Mouse (Mus musculus) hindbrain, postnatal 0 days (tissue): ENCODE measurements around the gene Dpp6. TPM values are rescaled to one million over a fixed set of nuclear protein-coding genes. Genes with fewer than 3 reads are reported as not detected.

Experiments used
- ATAC-seq: fragments of 200-750 bp; cut with Nextera tagmentation; 2 replicates; pipeline ENCODE4 v1.8.0; 2017; ENCODE audit warnings: mild to moderate bottlenecking, moderate TSS enrichment, moderate library complexity
- DNase-seq: peaks from one replicate; pipeline ENCODE4 v3.0.0-alpha.2; 2015; ENCODE audit warnings: low spot score
- H3K27ac ChIP-seq: fragments of 300-500 bp; sonication (generic); 2 replicates; pipeline ENCODE4 v1.5.1; 2014; ENCODE audit warnings: mild to moderate bottlenecking
- H3K27me3 ChIP-seq: fragments of 300-500 bp; sonication (generic); 2 replicates; pipeline ENCODE4 v1.6.1; 2014; ENCODE audit warnings: low read length, mixed read lengths; ENCODE audit not compliant: insufficient read depth
- H3K36me3 ChIP-seq: fragments of 300-500 bp; sonication (generic); 2 replicates; pipeline ENCODE4 v1.6.1; 2014; ENCODE audit warnings: low read length, mixed read lengths; ENCODE audit not compliant: insufficient read depth
- H3K4me1 ChIP-seq: fragments of 300-500 bp; sonication (generic); 2 replicates; pipeline ENCODE4 v1.6.1; 2014; ENCODE audit warnings: antibody characterized with exemption, low read length, mixed read lengths; ENCODE audit not compliant: insufficient read depth
- H3K4me2 ChIP-seq: fragments of 300-500 bp; sonication (generic); 2 replicates; pipeline ENCODE4 v1.6.1; 2014; ENCODE audit warnings: low read depth, mild to moderate bottlenecking, low read length, moderate library complexity, mixed read lengths
- H3K4me3 ChIP-seq: fragments of 300-500 bp; sonication (generic); 2 replicates; pipeline ENCODE4 v1.5.1; 2014; ENCODE audit warnings: low read length
- H3K9ac ChIP-seq: fragments of 300-500 bp; sonication (generic); replicated peaks from 2 replicates; pipeline ENCODE4 v1.6.1; 2014; ENCODE audit warnings: mild to moderate bottlenecking, low read length, moderate library complexity, mixed read lengths
- H3K9me3 ChIP-seq: fragments of 300-500 bp; sonication (generic); 2 replicates; pipeline ENCODE4 v1.6.1; 2016; ENCODE audit warnings: low read length, mixed read lengths
- CTCF ChIP-seq: IDR thresholded peaks from 2 replicates; pipeline ENCODE4 v1.5.1; 2016; ENCODE audit warnings: antibody characterized with exemption, control low read depth, low read depth
- WGBS: fragments of 180-500 bp; shearing (Covaris S2); extraction: QIAGEN DNeasy Blood & Tissue Kit; methylation state at CpG from one replicate; pipeline ENCODE4 v1.1.7; 2014; 5-methylcytosine and 5-hydroxymethylcytosine counted together
- polyA plus RNA-seq: library from polyadenylated mRNA; unstranded; fragments of >200 nt; fragmentation: Nextera tagmentation; extraction: Ambion mirVana; gene quantifications from 2 replicates; pipeline ENCODE4 v1.2.1, GENCODE M21; 2015
- total RNA-seq: library from RNA; depleted of rRNA; stranded (reverse); fragments of >200 nt; gene quantifications from 2 replicates; pipeline ENCODE4 v1.2.3, GENCODE M21; 2014

Gene Dpp6
- total and polyA plus RNA-seq, 2 experiments from 2014 or later, result 81.1 to 154 TPM

DNA sequence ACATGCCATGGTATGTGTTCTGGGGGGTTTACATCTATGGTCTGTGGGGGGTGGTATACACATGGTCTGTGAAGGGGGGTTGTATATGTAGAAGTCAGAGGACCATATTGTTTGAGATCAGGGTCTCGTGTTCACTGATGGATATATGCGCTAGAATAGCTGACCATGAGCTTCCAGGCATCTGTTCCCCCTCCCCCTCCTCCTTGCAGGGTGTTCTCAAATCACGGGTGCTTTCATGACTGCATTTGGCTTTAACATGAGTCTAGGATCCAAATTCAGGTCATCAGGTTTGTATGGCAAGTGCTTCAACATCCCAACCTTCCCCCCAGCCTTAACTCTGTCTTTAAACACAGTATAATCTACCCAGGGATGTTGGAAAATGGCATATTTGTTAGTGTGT, 448.3 kb downstream of the Dpp6 start:
- no peaks in the 10 kb centered on the region for H3K27me3 ChIP-seq
- H3K27ac ChIP-seq, result peak overlapping the region; percentile 15; the same call in 1 of the 2 replicates
- no peak for DNase-seq
- peak overlapping the region; percentile 30; the same call in 1 of the 2 replicates for H3K9ac ChIP-seq
- no peaks in the 10 kb centered on the region for H3K36me3 ChIP-seq
- 63% methylated on average over 3 of the region's 3 CpGs for WGBS
- H3K4me2 ChIP-seq, result peak overlapping the region; percentile 74
- ATAC-seq, result no peak
- no peak for TF ChIP-seq CTCF
- no peaks in the 10 kb centered on the region for H3K9me3 ChIP-seq
- peak overlapping the region; percentile 9; the same call in 1 of the 2 replicates for H3K4me3 ChIP-seq
- H3K4me1 ChIP-seq, result peaks cover 30% of the 10 kb centered on the region

GRCm38 (mm10) chr5:27271336-27271735, 454.3 kb downstream of the Dpp6 start:
- WGBS, result 77% methylated on average over 4 of the region's 4 CpGs

DNA sequence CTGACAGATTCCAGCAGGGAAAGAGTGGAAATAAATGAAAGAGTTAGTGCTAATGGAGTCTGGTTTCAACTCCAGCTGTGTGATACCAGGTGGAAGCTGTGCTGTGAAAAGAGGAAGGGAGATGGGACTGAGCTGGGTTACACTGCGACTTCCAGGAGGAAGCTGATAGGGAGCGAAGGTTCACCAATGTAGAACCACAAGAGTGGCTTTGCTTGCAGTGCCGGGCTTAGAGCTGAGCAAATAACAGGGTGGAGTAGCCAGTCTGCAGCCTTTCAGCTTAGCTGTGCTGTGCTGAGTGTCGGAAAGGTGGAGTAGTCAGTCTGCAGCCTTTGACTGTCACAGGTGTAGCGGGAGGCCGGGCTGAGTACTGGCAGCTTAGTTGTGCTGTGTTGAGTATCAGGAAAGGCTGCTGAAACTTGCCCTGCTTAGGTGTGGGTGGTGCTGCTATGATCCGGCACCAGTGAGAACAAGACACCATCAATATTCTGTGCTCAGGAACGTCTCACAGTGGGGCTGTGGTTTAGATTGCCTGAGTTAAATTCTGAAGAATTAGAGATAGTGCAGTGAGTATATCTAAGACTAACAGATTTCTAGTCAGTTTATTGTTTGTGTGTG, 457.9 kb downstream of the Dpp6 start:
- no peak overlapping the region for H3K4me3 ChIP-seq
- no peak for TF ChIP-seq CTCF
- no peaks in the 10 kb centered on the region for H3K36me3 ChIP-seq
- H3K27me3 ChIP-seq, result no peaks in the 10 kb centered on the region
- DNase-seq (no peak), ATAC-seq (no peak)
- no peaks in the 10 kb centered on the region for H3K9me3 ChIP-seq
- H3K4me2 ChIP-seq, result no peak overlapping the region
- no peak overlapping the region for H3K9ac ChIP-seq
- 75% methylated on average over 8 of the region's 8 CpGs for WGBS
- no peak overlapping the region for H3K27ac ChIP-seq
- no peaks in the 10 kb centered on the region for H3K4me1 ChIP-seq

More at GRCm38 (mm10) chr5:27271336-27271735, 454.3 kb downstream of the Dpp6 start:
- DNase-seq (no peak), ATAC-seq (no peak)
- Histone ChIP-seq H3K9ac (no peak overlapping the region), H3K27me3 (no peaks in the 10 kb centered on the region), H3K36me3 (no peaks in the 10 kb centered on the region), H3K4me2 (no peak overlapping the region), H3K27ac (no peak overlapping the region), H3K4me3 (no peak overlapping the region), H3K4me1 (peaks cover 3% of the 10 kb centered on the region; the same call in 1 of the 2 replicates), H3K9me3 (no peaks in the 10 kb centered on the region)
- no peak for TF ChIP-seq CTCF

- TF ChIP-seq CTCF, result no peak
- no peak for ATAC-seq
- no peak overlapping the region for H3K27ac ChIP-seq
- H3K9me3 ChIP-seq, result no peaks in the 10 kb centered on the region
- DNase-seq, result no peak
- H3K36me3 ChIP-seq, result no peaks in the 10 kb centered on the region
- H3K9ac ChIP-seq, result no peak overlapping the region
- no peak overlapping the region for H3K4me3 ChIP-seq
- H3K4me2 ChIP-seq, result no peak overlapping the region
- H3K27me3 ChIP-seq, result no peaks in the 10 kb centered on the region
- H3K4me1 ChIP-seq, result no peaks in the 10 kb centered on the region
- WGBS, result 94% methylated on average over 1 of the region's 1 CpGs
These were observed 458.9 kb downstream of the Dpp6 start for GRCm38 (mm10) chr5:27275871-27276270.

DNA sequence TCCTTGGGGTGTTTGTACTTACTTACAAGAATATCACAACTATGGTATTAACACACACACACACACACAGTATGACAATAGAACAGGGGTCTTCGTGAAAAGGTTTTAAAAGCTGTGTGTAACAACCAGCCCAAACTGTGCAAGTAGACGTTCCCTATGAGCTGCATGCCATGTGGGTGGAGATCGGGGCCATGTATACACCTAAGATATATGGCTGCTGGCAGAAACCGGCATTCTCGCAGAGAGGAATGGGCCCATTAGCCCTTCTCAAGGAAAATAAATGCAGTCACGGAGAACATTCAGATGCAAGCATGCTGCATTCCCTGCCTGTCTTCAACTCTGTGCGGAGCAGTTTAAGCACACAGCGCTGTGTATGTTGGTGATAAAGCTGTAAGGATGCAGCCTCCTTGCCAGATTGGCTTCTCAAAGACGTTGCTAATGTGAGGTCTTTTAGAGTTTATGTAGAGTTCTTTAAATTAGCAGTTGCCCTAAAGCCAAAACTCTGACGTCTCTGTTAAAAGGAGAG, 461.2 kb downstream of the Dpp6 start:
- no peak for TF ChIP-seq CTCF
- no peaks in the 10 kb centered on the region for H3K36me3 ChIP-seq
- WGBS, result 73% methylated on average over 10 of the region's 10 CpGs
- H3K9ac ChIP-seq, result no peak overlapping the region
- no peak overlapping the region for H3K4me2 ChIP-seq
- H3K27me3 ChIP-seq, result no peaks in the 10 kb centered on the region
- no peaks in the 10 kb centered on the region for H3K9me3 ChIP-seq
- H3K4me1 ChIP-seq, result no peaks in the 10 kb centered on the region
- DNase-seq (no peak), ATAC-seq (no peak)
- H3K27ac ChIP-seq, result no peak overlapping the region
- H3K4me3 ChIP-seq, result no peak overlapping the region

DNA sequence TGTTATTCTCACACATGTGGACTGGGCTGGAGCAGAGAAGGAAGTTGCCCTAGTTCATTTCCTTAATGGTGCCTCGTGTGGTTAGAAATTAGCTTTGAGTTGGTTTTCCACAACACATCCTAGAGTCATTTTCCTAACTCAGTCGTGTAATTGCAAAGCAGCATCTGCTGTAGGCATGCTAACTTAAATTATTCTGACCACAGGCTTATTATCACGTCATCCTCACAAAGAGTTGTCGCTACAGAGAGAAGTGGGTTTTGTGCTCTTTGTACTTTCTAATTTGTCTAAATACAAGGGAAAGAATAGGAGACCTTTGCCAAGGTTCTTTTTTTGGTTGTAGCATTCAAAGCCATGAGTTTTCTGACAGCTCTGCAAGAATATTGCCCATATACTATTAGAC, 469.9 kb downstream of the Dpp6 start:
- WGBS, result 34% methylated on average over 4 of the region's 4 CpGs
- Histone ChIP-seq H3K4me1 (0 out of 2 replicates have a peak, but pooled peaks cover 6% of the 10 kb centered on the region), H3K4me3 (no peak overlapping the region), H3K9ac (no peak overlapping the region), H3K36me3 (no peaks in the 10 kb centered on the region), H3K9me3 (no peaks in the 10 kb centered on the region), H3K4me2 (no peak overlapping the region), H3K27me3 (no peaks in the 10 kb centered on the region), H3K27ac (no peak overlapping the region)
- DNase-seq (no peak), ATAC-seq (no peak)
- TF ChIP-seq CTCF, result no peak

DNA sequence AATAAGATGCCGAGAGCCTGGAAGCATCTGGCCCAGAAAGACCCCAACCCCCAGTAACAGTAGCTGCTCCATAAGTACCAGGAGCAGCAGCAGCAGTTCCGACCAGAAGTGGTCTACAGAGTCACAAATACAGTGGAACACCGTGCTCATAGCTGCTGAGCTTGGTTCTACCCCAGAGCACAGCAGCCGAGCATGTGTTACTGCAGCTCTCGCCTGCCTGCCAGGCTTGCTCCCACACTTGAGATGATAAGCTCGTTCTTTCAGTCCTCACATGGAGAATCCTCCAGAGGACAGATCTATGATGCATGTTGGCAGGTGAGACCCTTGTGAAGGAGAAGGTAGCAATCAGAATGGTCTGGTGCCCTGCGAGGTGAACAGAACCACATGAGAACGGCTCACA, 474.4 kb downstream of the Dpp6 start:
- no peak overlapping the region for H3K27ac ChIP-seq
- DNase-seq (no peak), ATAC-seq (no peak)
- WGBS, result 80% methylated on average over 8 of the region's 8 CpGs
- H3K9ac ChIP-seq, result no peak overlapping the region
- no peak overlapping the region for H3K4me3 ChIP-seq
- H3K27me3 ChIP-seq, result no peaks in the 10 kb centered on the region
- no peaks in the 10 kb centered on the region for H3K9me3 ChIP-seq
- H3K4me1 ChIP-seq, result 0 out of 2 replicates have a peak, but pooled peaks cover 6% of the 10 kb centered on the region
- TF ChIP-seq CTCF, result no peak
- no peak overlapping the region for H3K4me2 ChIP-seq
- no peaks in the 10 kb centered on the region for H3K36me3 ChIP-seq
